Mouse (Mus musculus) hindbrain, postnatal 0 days (tissue): ENCODE measurements around the gene Pogk. TPM values are rescaled to one million over a fixed set of nuclear protein-coding genes. Genes with fewer than 3 reads are reported as not detected.

Experiments
- ATAC-seq: fragments of 200-750 bp; cut with Nextera tagmentation; 2 replicates; pipeline ENCODE4 v1.8.0; 2017; ENCODE audit warnings: mild to moderate bottlenecking, moderate TSS enrichment, moderate library complexity
- DNase-seq: peaks from one replicate; pipeline ENCODE4 v3.0.0-alpha.2; 2015; ENCODE audit warnings: low spot score
- H3K27ac ChIP-seq: fragments of 300-500 bp; sonication (generic); 2 replicates; pipeline ENCODE4 v1.5.1; 2014; ENCODE audit warnings: mild to moderate bottlenecking
- H3K27me3 ChIP-seq: fragments of 300-500 bp; sonication (generic); 2 replicates; pipeline ENCODE4 v1.6.1; 2014; ENCODE audit warnings: low read length, mixed read lengths; ENCODE audit not compliant: insufficient read depth
- H3K36me3 ChIP-seq: fragments of 300-500 bp; sonication (generic); 2 replicates; pipeline ENCODE4 v1.6.1; 2014; ENCODE audit warnings: low read length, mixed read lengths; ENCODE audit not compliant: insufficient read depth
- H3K4me1 ChIP-seq: fragments of 300-500 bp; sonication (generic); 2 replicates; pipeline ENCODE4 v1.6.1; 2014; ENCODE audit warnings: antibody characterized with exemption, low read length, mixed read lengths; ENCODE audit not compliant: insufficient read depth
- H3K4me2 ChIP-seq: fragments of 300-500 bp; sonication (generic); 2 replicates; pipeline ENCODE4 v1.6.1; 2014; ENCODE audit warnings: low read depth, mild to moderate bottlenecking, low read length, moderate library complexity, mixed read lengths
- H3K4me3 ChIP-seq: fragments of 300-500 bp; sonication (generic); 2 replicates; pipeline ENCODE4 v1.5.1; 2014; ENCODE audit warnings: low read length
- H3K9ac ChIP-seq: fragments of 300-500 bp; sonication (generic); replicated peaks from 2 replicates; pipeline ENCODE4 v1.6.1; 2014; ENCODE audit warnings: mild to moderate bottlenecking, low read length, moderate library complexity, mixed read lengths
- H3K9me3 ChIP-seq: fragments of 300-500 bp; sonication (generic); 2 replicates; pipeline ENCODE4 v1.6.1; 2016; ENCODE audit warnings: low read length, mixed read lengths
- CTCF ChIP-seq: IDR thresholded peaks from 2 replicates; pipeline ENCODE4 v1.5.1; 2016; ENCODE audit warnings: antibody characterized with exemption, control low read depth, low read depth
- WGBS: fragments of 180-500 bp; shearing (Covaris S2); extraction: QIAGEN DNeasy Blood & Tissue Kit; methylation state at CpG from one replicate; pipeline ENCODE4 v1.1.7; 2014; 5-methylcytosine and 5-hydroxymethylcytosine counted together
- polyA plus RNA-seq: library from polyadenylated mRNA; unstranded; fragments of >200 nt; fragmentation: Nextera tagmentation; extraction: Ambion mirVana; gene quantifications from 2 replicates; pipeline ENCODE4 v1.2.1, GENCODE M21; 2015
- total RNA-seq: library from RNA; depleted of rRNA; stranded (reverse); fragments of >200 nt; gene quantifications from 2 replicates; pipeline ENCODE4 v1.2.3, GENCODE M21; 2014; rRNA removed

Gene Pogk
- total and polyA plus RNA-seq, 2 experiments from 2014 or later = 19.3 to 71.0 TPM

DNA sequence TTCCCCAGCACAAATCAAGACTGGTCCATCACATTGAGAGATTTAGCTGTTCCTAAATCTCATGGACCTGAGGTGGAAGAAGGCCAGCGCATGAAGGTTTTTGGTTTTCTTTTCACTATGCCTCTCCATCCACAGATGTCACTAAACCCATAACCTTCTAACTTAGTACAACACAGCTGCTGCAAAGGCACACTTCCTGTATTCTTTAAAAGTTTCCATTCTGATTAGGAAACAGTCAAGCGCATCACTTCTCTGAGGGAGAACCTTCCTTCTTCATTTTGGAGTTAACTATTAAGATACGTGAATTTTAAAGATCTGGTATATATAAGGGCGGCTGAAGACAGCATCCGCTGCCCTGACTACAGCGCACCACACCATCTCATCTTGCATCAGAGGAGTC, 64.1 kb downstream of the Pogk start:
- WGBS = 94% methylated on average over 6 of the region's 6 CpGs
- TF ChIP-seq CTCF = no peak
- Histone ChIP-seq H3K4me1 (no peaks in the 10 kb centered on the region), H3K27ac (no peak overlapping the region), H3K4me2 (no peak overlapping the region), H3K9me3 (no peaks in the 10 kb centered on the region), H3K36me3 (no peaks in the 10 kb centered on the region), H3K4me3 (no peak overlapping the region), H3K9ac (no peak overlapping the region), H3K27me3 (no peaks in the 10 kb centered on the region)
- DNase-seq (no peak), ATAC-seq (no peak)

DNA sequence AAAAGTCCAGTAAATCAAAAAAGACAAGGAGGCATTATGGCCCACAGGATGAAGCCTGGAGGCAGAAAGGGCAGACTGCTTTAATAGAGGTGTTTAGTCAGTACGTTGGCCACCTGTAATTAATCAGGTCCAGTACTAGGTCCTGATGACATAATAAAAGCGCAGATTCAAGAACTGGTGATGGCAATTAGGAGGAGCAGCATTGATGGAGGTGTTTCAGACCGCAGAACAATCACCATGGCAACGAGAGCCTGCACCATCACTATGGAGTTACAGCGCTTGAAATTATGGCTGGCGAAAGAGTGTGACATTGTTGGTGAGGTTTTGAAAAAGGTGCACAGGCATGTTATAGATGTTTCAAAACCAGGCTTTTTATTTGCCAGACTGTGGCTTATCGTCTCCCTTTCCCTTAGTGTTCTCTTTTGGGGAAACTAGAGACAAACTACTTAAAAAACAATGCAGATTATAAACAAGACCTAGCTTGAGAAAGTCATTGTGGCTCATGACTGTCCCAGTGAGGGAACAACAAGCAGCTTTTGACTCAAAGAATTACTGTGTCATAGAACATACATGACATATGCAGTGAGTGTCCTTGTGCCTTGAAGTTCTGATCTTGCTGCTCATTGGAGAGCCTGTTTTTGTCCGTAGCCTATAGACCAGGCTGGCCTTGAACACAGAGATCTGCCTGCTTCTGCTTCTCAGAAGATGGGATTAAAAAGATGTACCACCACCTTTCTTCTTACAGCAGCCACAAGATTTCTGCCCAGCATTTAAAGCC, 65.2 kb downstream of the Pogk start:
- no peaks in the 10 kb centered on the region for H3K4me1 ChIP-seq
- no peak overlapping the region for H3K27ac ChIP-seq
- H3K9ac ChIP-seq = no peak overlapping the region
- H3K4me2 ChIP-seq = no peak overlapping the region
- no peak for TF ChIP-seq CTCF
- H3K9me3 ChIP-seq = no peaks in the 10 kb centered on the region
- H3K27me3 ChIP-seq = no peaks in the 10 kb centered on the region
- H3K36me3 ChIP-seq = no peaks in the 10 kb centered on the region
- WGBS = 29% methylated on average over 8 of the region's 8 CpGs
- no peak overlapping the region for H3K4me3 ChIP-seq
- DNase-seq = peak; percentile 72
- ATAC-seq = peak; percentile 71; the same call in 1 of the 2 replicates

GRCm38 (mm10) chr1:166343586-166343985, 66.1 kb downstream of the Pogk start:
- Histone ChIP-seq H3K4me1 (no peaks in the 10 kb centered on the region), H3K36me3 (no peaks in the 10 kb centered on the region), H3K27me3 (no peaks in the 10 kb centered on the region), H3K9me3 (no peaks in the 10 kb centered on the region), H3K4me3 (no peak overlapping the region), H3K4me2 (no peak overlapping the region), H3K9ac (no peak overlapping the region), H3K27ac (no peak overlapping the region)
- DNase-seq (no peak), ATAC-seq (no peak)
- 43% methylated on average over 5 of the region's 5 CpGs for WGBS
- TF ChIP-seq CTCF = no peak

- ATAC-seq (no peak), DNase-seq (no peak)
- H3K4me3 ChIP-seq = no peak overlapping the region
- no peaks in the 10 kb centered on the region for H3K4me1 ChIP-seq
- H3K27ac ChIP-seq = no peak overlapping the region
- no peaks in the 10 kb centered on the region for H3K9me3 ChIP-seq
- no peaks in the 10 kb centered on the region for H3K36me3 ChIP-seq
- no peak overlapping the region for H3K4me2 ChIP-seq
- WGBS = 87% methylated on average over 1 of the region's 1 CpGs
- no peaks in the 10 kb centered on the region for H3K27me3 ChIP-seq
- no peak for TF ChIP-seq CTCF
- H3K9ac ChIP-seq = no peak overlapping the region
These were observed 67.1 kb downstream of the Pogk start for GRCm38 (mm10) chr1:166342539-166342938.

DNA sequence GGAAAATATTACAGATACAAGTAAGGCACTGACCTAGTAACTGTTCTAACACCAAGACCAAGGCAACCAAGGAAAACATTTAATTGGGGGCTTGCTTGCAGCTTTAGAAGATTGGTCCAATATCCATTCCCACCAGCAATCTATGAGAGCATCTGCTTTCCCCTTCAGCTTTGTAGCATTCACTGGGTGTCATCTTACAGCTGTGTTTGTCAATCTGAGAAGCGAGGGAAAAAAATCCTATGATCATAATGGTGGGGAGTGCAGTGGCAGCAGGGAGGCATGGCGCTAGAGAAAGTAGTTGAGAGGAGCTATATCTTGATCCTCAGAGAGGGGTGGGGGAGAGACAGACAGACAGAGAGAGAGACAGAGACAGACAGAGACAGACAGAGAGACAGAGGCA, 67.6 kb downstream of the Pogk start:
- Histone ChIP-seq H3K27ac (no peak overlapping the region), H3K4me2 (no peak overlapping the region), H3K9ac (no peak overlapping the region), H3K27me3 (no peaks in the 10 kb centered on the region), H3K9me3 (no peaks in the 10 kb centered on the region), H3K4me3 (no peak overlapping the region), H3K36me3 (no peaks in the 10 kb centered on the region), H3K4me1 (no peaks in the 10 kb centered on the region)
- DNase-seq (no peak), ATAC-seq (no peak)
- TF ChIP-seq CTCF = no peak
- WGBS = 89% methylated on average over 2 of the region's 2 CpGs

GRCm38 (mm10) chr1:166339110-166339509, 70.6 kb downstream of the Pogk start:
- no peaks in the 10 kb centered on the region for H3K4me1 ChIP-seq
- no peak overlapping the region for H3K27ac ChIP-seq
- WGBS = 69% methylated on average over 6 of the region's 6 CpGs
- TF ChIP-seq CTCF = no peak
- H3K36me3 ChIP-seq = no peaks in the 10 kb centered on the region
- no peaks in the 10 kb centered on the region for H3K9me3 ChIP-seq
- H3K4me3 ChIP-seq = no peak overlapping the region
- H3K9ac ChIP-seq = no peak overlapping the region
- DNase-seq (no peak), ATAC-seq (no peak)
- no peak overlapping the region for H3K4me2 ChIP-seq
- H3K27me3 ChIP-seq = no peaks in the 10 kb centered on the region

Other genes starting within 250 kb of the Pogk start
- gene Mael, start 171.1 kb downstream of the Pogk start, total RNA-seq = not detected in 2 replicates
- 0.21 and 0.26 TPM in 2 replicates for gene Mael, start 171.1 kb downstream of the Pogk start, polyA plus RNA-seq
- gene Ildr2, start 155.7 kb downstream of the Pogk start, total RNA-seq = 23.0 and 25.8 TPM in 2 replicates
- 5.3 and 5.9 TPM in 2 replicates for gene Ildr2, start 155.7 kb downstream of the Pogk start, polyA plus RNA-seq
- gene Tada1, start 30.8 kb downstream of the Pogk start, total RNA-seq = 38.6 and 51.5 TPM in 2 replicates
- gene Tada1, start 30.8 kb downstream of the Pogk start, polyA plus RNA-seq = 52.7 and 55.7 TPM in 2 replicates
- 0.21 TPM in 1 of 2 replicates, not detected in the other for gene Gm4846, start 87.7 kb upstream of the Pogk start, total RNA-seq
- not detected in 2 replicates for gene Gm4846, start 87.7 kb upstream of the Pogk start, polyA plus RNA-seq
- gene Gm4847, start 237.8 kb upstream of the Pogk start, total RNA-seq = not detected in 2 replicates
- not detected in 2 replicates for gene Gm4847, start 237.8 kb upstream of the Pogk start, polyA plus RNA-seq